Mouse (Mus musculus): ENCODE measurements around the gene Zfp1. TPM values are rescaled to one million over a fixed set of nuclear protein-coding genes. Genes with fewer than 3 reads are reported as not detected.

Gene Zfp1
- polyA plus RNA-seq, 1 experiment from 2014 or later = 29.7 TPM

GRCm38 (mm10) chr8:111666751-111667150 is 23.6 kb downstream of the Zfp1 start:
- no peak for DNase-seq (ENCODE audit: low spot score)

GRCm38 (mm10) chr8:111676237-111676636 is 33.0 kb downstream of the Zfp1 start:
- no peak for DNase-seq (ENCODE audit: low spot score)

- peak; percentile 63 for DNase-seq (ENCODE audit: low spot score)
Measured at GRCm38 (mm10) chr8:111678111-111678510, 34.9 kb downstream of the Zfp1 start.

GRCm38 (mm10) chr8:111678848-111679247 is 35.6 kb downstream of the Zfp1 start:
- DNase-seq (ENCODE audit: low spot score) = no peak

GRCm38 (mm10) chr8:111680423-111681028 is 37.3 kb downstream of the Zfp1 start:
- no peak for DNase-seq (ENCODE audit: low spot score)

- no peak for DNase-seq (ENCODE audit: low spot score)
Measured at GRCm38 (mm10) chr8:111681153-111681552, 38.0 kb downstream of the Zfp1 start.

GRCm38 (mm10) chr8:111682521-111682920 is 39.3 kb downstream of the Zfp1 start:
- DNase-seq (ENCODE audit: low spot score) = no peak

GRCm38 (mm10) chr8:111686881-111687280 is 43.7 kb downstream of the Zfp1 start:
- no peak for DNase-seq (ENCODE audit: low spot score)

- DNase-seq (ENCODE audit: low spot score) = no peak
Measured at GRCm38 (mm10) chr8:111690960-111691445, 47.8 kb downstream of the Zfp1 start, which contains the start of gene Ctrb1. Ctrb1 (minus strand) TSS chr8:111691010.

GRCm38 (mm10) chr8:111693261-111693741 is 50.1 kb downstream of the Zfp1 start:
- DNase-seq (ENCODE audit: low spot score) = no peak

GRCm38 (mm10) chr8:111695441-111695840 is 52.2 kb downstream of the Zfp1 start:
- DNase-seq (ENCODE audit: low spot score) = no peak

- DNase-seq (ENCODE audit: low spot score) = no peak
Measured at GRCm38 (mm10) chr8:111697655-111698054, 54.5 kb downstream of the Zfp1 start.

GRCm38 (mm10) chr8:111699035-111699434 is 55.8 kb downstream of the Zfp1 start:
- no peak for DNase-seq (ENCODE audit: low spot score)

- DNase-seq (ENCODE audit: low spot score) = no peak
Measured at GRCm38 (mm10) chr8:111700201-111700600, 57.0 kb downstream of the Zfp1 start.

- DNase-seq (ENCODE audit: low spot score) = no peak
Measured at GRCm38 (mm10) chr8:111700740-111701139, 57.5 kb downstream of the Zfp1 start.

- DNase-seq (ENCODE audit: low spot score) = no peak
Measured at GRCm38 (mm10) chr8:111701380-111701779, 58.2 kb downstream of the Zfp1 start.

GRCm38 (mm10) chr8:111704585-111704984 is 61.4 kb downstream of the Zfp1 start:
- DNase-seq (ENCODE audit: low spot score) = no peak

GRCm38 (mm10) chr8:111705222-111705621 is 62.0 kb downstream of the Zfp1 start:
- DNase-seq (ENCODE audit: low spot score) = no peak

GRCm38 (mm10) chr8:111705699-111706098 is 62.5 kb downstream of the Zfp1 start:
- no peak for DNase-seq (ENCODE audit: low spot score)

GRCm38 (mm10) chr8:111708265-111708664 is 65.1 kb downstream of the Zfp1 start:
- no peak for DNase-seq (ENCODE audit: low spot score)

- DNase-seq (ENCODE audit: low spot score) = no peak
Measured at GRCm38 (mm10) chr8:111709223-111709622, 66.0 kb downstream of the Zfp1 start.

GRCm38 (mm10) chr8:111710777-111711485 is 67.7 kb downstream of the Zfp1 start:
- DNase-seq (ENCODE audit: low spot score) = no peak

GRCm38 (mm10) chr8:111712135-111712534 is 68.9 kb downstream of the Zfp1 start:
- DNase-seq (ENCODE audit: low spot score) = no peak
